Mouse (Mus musculus) liver, embryonic 13.5 days (tissue): ENCODE results near the gene Gm49392. TPM values are rescaled to one million over a fixed set of nuclear protein-coding genes. Genes with fewer than 3 reads are reported as not detected.

Experiments used
- ATAC-seq: fragments of 200-750 bp; cut with Nextera tagmentation; 2 replicates; pipeline ENCODE4 v1.8.0; 2017; ENCODE audit warnings: low read depth, mild to moderate bottlenecking, moderate number of reproducible peaks, moderate library complexity
- DNase-seq: peaks from one replicate; pipeline ENCODE4 v3.0.0; 2022
- H3K27ac ChIP-seq: fragments of 300-500 bp; sonication (generic); 2 replicates; pipeline ENCODE4 v1.5.1; 2015; ENCODE audit warnings: moderate library complexity, mild to moderate bottlenecking, inconsistent platforms
- H3K27me3 ChIP-seq: fragments of 300-500 bp; sonication (generic); 2 replicates; pipeline ENCODE4 v1.6.1; 2015; ENCODE audit warnings: mild to moderate bottlenecking, inconsistent platforms
- H3K36me3 ChIP-seq: fragments of 300-500 bp; sonication (generic); 2 replicates; pipeline ENCODE4 v1.6.1; 2015; ENCODE audit warnings: mild to moderate bottlenecking, inconsistent platforms
- H3K4me1 ChIP-seq: fragments of 300-500 bp; sonication (generic); replicated peaks from 2 replicates; pipeline ENCODE4 v1.6.1; 2015; ENCODE audit warnings: inconsistent platforms
- H3K4me2 ChIP-seq: fragments of 300-500 bp; sonication (generic); 2 replicates; pipeline ENCODE4 v1.6.1; 2015; ENCODE audit warnings: inconsistent platforms, mild to moderate bottlenecking, moderate library complexity
- H3K4me3 ChIP-seq: fragments of 300-500 bp; sonication (generic); replicated peaks from 2 replicates; pipeline ENCODE4 v1.5.1; 2015; ENCODE audit warnings: mild to moderate bottlenecking, inconsistent platforms
- H3K9ac ChIP-seq: fragments of 300-500 bp; sonication (generic); 2 replicates; pipeline ENCODE4 v1.6.1; 2015; ENCODE audit warnings: mild to moderate bottlenecking, inconsistent platforms
- H3K9me3 ChIP-seq: fragments of 300-500 bp; sonication (generic); replicated peaks from 2 replicates; pipeline ENCODE4 v1.6.1; 2016; ENCODE audit warnings: inconsistent platforms
- WGBS: fragments of 180-500 bp; shearing (Covaris S2); methylation state at CpG from one replicate; pipeline ENCODE4 v1.1.7; 2015; ENCODE audit not compliant: insufficient replicate concordance; 5-methylcytosine and 5-hydroxymethylcytosine counted together
- polyA plus RNA-seq: library from polyadenylated mRNA; unstranded; fragments of >200 nt; fragmentation: Nextera tagmentation; extraction: Ambion mirVana; gene quantifications from 2 replicates; pipeline ENCODE4 v1.2.1, GENCODE M21; 2015

Gm49392 gene
- polyA plus RNA-seq, 1 experiment from 2014 or later, result 0.16 TPM

DNA sequence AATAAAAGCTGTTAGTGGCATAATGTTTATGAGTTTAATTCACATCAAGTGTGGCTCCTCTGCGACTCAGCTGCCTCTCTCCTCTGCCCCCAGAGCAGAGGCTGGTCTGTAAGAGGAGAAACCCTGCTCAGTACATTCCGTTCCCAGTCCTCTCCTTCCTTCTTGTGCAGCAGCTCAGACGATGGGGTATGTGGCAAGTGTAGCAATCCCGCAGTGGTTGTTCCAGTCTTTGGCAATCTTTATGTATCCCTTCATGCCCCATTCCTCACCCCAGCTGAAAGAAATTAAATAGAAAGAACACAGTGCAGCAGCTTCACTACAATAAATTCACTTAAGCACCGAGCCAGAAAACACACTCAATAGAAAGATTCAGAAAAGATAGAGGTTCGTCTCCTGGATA is 54.0 kb downstream of the Gm49392 start:
- no peak for ATAC-seq

DNA sequence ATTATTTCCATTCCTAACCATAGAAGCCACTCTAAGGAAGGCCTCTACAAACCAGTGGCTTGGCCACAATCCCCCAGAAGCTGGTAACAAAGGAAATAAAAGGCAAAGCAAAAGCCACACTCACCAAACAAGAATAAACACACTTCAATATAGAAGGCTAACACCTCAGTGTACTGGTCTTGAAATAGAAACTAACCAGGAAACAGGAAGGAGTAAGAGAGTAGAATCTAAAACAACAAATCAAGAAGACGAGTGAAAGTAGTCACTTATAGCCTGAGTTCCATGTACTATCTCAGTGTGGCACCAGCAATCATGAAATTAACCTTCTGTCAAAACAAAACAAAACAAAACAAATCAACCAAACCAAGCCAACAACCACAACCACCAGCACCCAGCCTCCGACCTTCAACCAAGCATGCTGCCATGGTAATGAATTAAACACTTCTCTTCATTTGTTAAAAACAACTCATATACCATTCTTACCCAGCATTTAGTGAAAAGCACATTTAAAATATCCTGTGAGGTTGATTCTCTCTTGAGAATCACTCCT is 57.3 kb downstream of the Gm49392 start:
- H3K4me2 ChIP-seq, result no peak overlapping the region
- DNase-seq (no peak), ATAC-seq (no peak)
- H3K4me1 ChIP-seq, result no peaks in the 10 kb centered on the region
- H3K27ac ChIP-seq, result no peak overlapping the region
- WGBS, result 44% methylated on average over 2 of the region's 2 CpGs
- H3K27me3 ChIP-seq, result no peaks in the 10 kb centered on the region
- no peaks in the 10 kb centered on the region for H3K36me3 ChIP-seq
- no peak overlapping the region for H3K9ac ChIP-seq
- H3K4me3 ChIP-seq, result no peak overlapping the region
- no peaks in the 10 kb centered on the region for H3K9me3 ChIP-seq

More for the DNA sequence above, 54.0 kb downstream of the Gm49392 start:
- Histone ChIP-seq H3K9ac (no peak overlapping the region), H3K27ac (no peak overlapping the region), H3K4me1 (no peaks in the 10 kb centered on the region), H3K36me3 (no peaks in the 10 kb centered on the region), H3K9me3 (no peaks in the 10 kb centered on the region), H3K4me3 (no peak overlapping the region), H3K4me2 (no peak overlapping the region), H3K27me3 (no peaks in the 10 kb centered on the region)
- DNase-seq, result no peak
- 62% methylated on average over 6 of the region's 6 CpGs for WGBS

DNA sequence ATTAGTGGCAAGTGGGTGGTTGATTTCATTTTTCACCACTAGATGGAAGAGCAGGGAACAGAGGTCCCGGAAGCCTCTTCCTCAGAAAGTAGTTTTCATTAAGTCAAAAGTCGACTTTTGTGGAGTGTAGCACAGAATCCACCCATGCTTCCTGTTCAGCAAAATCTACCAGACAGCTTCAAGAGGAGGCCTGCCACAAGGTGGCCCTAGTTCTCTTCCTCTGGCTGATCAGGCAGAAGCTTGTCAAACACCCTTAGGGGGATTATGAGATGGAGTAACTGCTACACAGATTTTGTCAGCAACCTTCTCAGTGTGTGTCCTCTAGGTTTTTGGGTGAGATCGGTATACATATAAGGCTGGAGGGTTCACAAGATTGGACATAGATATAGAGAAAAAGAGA is 70.6 kb downstream of the Gm49392 start:
- no peak for DNase-seq

DNA sequence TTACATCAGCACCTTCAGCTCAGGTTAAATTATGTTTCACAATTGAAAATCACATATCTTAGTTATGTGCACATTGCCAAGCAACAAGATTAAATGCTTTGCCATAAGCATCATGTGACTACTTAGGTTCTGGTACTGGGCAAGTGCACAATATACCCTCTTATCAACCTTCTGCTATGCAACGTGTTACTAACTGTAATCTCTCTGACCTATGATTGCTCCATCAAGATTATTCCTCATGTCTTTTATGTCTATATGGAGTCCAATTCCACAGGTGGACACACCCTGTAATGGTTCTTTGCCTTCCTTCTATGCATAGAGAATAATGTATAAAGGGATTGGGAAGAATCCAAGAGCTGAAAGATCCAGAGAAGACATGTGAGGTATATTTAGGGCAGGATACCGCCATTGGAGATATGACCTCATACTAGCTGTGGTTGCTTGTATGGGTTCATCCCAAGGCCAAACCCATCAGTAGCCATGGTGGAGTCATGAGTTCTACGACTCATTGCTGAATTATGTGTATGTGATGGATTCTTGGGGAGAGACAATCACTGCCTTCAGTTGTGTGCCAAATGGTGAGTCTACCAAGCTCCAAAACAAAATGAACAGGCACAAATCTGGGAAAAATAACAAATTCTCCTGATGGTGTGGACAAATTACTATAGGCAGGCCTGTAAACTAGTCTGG is 76.1 kb downstream of the Gm49392 start:
- H3K4me2 ChIP-seq, result no peak overlapping the region
- no peak for DNase-seq
- ATAC-seq, result no peak
- H3K4me1 ChIP-seq, result no peaks in the 10 kb centered on the region
- H3K27ac ChIP-seq, result no peak overlapping the region
- no peaks in the 10 kb centered on the region for H3K27me3 ChIP-seq
- WGBS, result 47% methylated on average over 3 of the region's 3 CpGs
- H3K9me3 ChIP-seq, result no peaks in the 10 kb centered on the region
- no peak overlapping the region for H3K9ac ChIP-seq
- no peak overlapping the region for H3K4me3 ChIP-seq
- no peaks in the 10 kb centered on the region for H3K36me3 ChIP-seq

More for the DNA sequence above, 70.6 kb downstream of the Gm49392 start:
- Histone ChIP-seq H3K4me3 (no peak overlapping the region), H3K27ac (no peak overlapping the region), H3K9me3 (no peaks in the 10 kb centered on the region), H3K4me2 (no peak overlapping the region), H3K27me3 (no peaks in the 10 kb centered on the region), H3K36me3 (no peaks in the 10 kb centered on the region), H3K4me1 (no peaks in the 10 kb centered on the region), H3K9ac (no peak overlapping the region)
- WGBS, result 34% methylated on average over 3 of the region's 3 CpGs
- no peak for ATAC-seq

DNA sequence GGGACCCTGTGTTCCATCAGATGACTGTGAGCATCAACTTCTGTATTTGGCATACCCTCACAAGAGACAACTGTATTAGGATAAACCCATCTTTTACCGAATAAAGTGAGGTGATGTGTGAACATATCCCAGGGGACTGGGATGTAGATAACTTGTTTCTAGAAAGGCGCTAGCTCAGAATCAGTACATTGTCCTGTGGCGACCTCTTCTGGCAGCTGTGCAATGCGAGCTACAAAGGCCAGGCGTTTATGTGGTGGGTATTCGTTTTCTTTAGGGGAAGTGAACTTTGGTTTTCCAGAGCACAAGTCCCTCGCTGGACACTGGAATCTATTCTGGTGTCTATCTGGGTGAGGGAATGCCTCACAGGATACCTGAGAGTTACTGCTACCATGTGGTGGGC is 77.2 kb downstream of the Gm49392 start:
- DNase-seq (no peak), ATAC-seq (no peak)
- Histone ChIP-seq H3K9ac (no peak overlapping the region), H3K36me3 (no peaks in the 10 kb centered on the region), H3K9me3 (no peaks in the 10 kb centered on the region), H3K4me1 (no peaks in the 10 kb centered on the region), H3K4me2 (no peak overlapping the region), H3K27me3 (no peaks in the 10 kb centered on the region), H3K27ac (no peak overlapping the region), H3K4me3 (no peak overlapping the region)
- 6% methylated on average over 7 of the region's 7 CpGs for WGBS

DNA sequence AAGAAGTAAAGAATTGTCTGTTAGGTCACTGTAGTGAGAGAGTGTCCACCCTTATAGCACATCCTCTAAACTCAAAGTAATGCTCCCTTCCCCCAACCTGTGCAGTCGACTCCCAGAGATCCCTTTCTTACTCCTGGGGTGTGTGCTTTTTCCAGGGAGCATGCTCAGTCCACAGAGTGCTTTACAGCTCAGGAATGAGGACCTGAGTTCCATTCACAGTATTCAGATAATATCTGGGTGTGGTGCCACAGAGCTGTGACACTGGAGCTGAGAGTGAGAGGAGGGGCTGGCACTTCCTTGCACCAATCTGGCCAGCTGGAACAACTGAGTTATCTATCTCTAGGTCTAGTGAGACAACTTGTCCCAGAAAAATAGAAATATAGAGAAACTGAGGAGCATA is 83.0 kb downstream of the Gm49392 start:
- DNase-seq, result no peak
- 40% methylated on average over 1 of the region's 1 CpGs for WGBS
- ATAC-seq, result no peak

DNA sequence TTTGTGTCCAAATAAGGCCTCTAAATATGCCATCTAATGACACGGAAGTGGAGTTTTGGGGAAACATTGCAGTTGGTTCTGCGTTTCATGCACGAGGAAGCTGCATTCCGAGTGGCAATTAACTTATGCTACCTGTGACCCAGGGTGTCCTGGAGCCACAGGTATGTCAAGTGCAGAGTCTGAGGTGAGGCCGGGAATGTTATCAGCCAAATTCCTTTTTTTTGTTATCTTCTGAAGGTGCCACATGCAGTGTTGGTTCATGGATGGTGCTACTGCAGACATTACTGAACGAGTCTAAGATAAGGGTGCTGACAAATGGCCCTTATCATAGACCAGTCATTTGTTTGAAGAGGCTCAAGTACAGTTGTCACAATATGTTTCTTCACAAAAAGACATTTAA is 83.9 kb downstream of the Gm49392 start:
- Histone ChIP-seq H3K27me3 (no peaks in the 10 kb centered on the region), H3K4me1 (no peaks in the 10 kb centered on the region), H3K9ac (no peak overlapping the region), H3K36me3 (no peaks in the 10 kb centered on the region), H3K4me3 (no peak overlapping the region), H3K9me3 (no peaks in the 10 kb centered on the region), H3K27ac (no peak overlapping the region), H3K4me2 (no peak overlapping the region)
- DNase-seq (no peak), ATAC-seq (no peak)
- 50% methylated on average over 6 of the region's 6 CpGs for WGBS

More for the DNA sequence above, 83.0 kb downstream of the Gm49392 start:
- Histone ChIP-seq H3K9me3 (no peaks in the 10 kb centered on the region), H3K4me3 (no peak overlapping the region), H3K4me2 (no peak overlapping the region), H3K27ac (no peak overlapping the region), H3K9ac (no peak overlapping the region), H3K36me3 (no peaks in the 10 kb centered on the region), H3K4me1 (no peaks in the 10 kb centered on the region), H3K27me3 (no peaks in the 10 kb centered on the region)

DNA sequence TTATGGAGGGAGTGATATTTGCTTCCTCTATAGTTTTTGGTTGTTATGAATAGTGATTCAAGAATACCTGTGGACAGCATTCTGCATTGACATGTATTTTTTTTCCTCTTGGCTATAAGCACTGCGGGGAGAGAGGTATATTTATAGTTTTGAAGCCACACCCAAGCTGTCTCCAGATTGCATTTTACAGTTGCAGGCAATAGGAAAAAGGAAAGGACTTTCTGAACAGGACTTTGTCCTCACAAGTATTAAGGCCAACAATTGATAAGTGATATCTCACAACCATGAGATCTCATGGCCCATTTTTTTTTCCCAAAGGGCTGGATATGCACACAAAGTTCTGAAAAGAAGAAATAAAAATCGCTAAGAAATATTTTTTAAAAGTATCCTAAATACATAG is 87.0 kb downstream of the Gm49392 start:
- Histone ChIP-seq H3K27me3 (no peaks in the 10 kb centered on the region), H3K4me3 (no peak overlapping the region), H3K27ac (no peak overlapping the region), H3K9ac (no peak overlapping the region), H3K9me3 (no peaks in the 10 kb centered on the region), H3K36me3 (no peaks in the 10 kb centered on the region), H3K4me2 (no peak overlapping the region), H3K4me1 (no peaks in the 10 kb centered on the region)
- WGBS, result 44% methylated on average over 2 of the region's 2 CpGs
- DNase-seq, result no peak
- no peak for ATAC-seq

DNA sequence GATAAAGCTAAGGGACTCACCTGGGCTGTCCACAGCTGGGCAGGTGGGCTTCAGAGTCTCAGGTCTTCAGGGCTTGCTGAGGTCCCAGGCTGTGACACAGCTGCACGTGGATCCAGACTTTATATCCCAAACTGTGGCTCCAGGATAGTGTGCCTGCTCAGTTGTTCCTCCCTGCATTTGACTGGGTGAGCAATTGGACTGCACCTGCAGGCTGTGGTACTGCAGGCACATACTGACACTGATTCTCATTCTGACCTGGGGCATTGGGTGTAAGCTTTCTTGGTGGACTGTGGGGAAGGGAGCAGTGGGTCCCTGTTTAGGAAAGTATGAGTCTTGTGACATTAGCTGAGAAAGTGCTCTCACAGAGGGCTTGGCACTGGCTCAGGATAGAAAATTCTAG is 93.9 kb downstream of the Gm49392 start, which contains the start of gene Ctsll3:
Gene Ctsll3, minus strand, starts transcription at position 101 of the 400 bp plus-strand sequence.
- H3K4me1 ChIP-seq, result no peaks in the 10 kb centered on the region
- H3K9me3 ChIP-seq, result no peaks in the 10 kb centered on the region
- no peak for DNase-seq
- 32% methylated on average over 1 of the region's 1 CpGs for WGBS
- H3K36me3 ChIP-seq, result no peaks in the 10 kb centered on the region
- no peak within 1 kb of the TSS for H3K4me3 ChIP-seq
- H3K4me2 ChIP-seq, result no peak within 1 kb of the TSS
- H3K9ac ChIP-seq, result no peak within 1 kb of the TSS
- H3K27me3 ChIP-seq, result no peaks in the 10 kb centered on the region
- ATAC-seq, result no peak
- no peak within 1 kb of the TSS for H3K27ac ChIP-seq

Other genes starting within 250 kb of the Gm49392 start
- gene BC051665, start 110.5 kb downstream of the Gm49392 start, polyA plus RNA-seq, result not detected in 2 replicates
- gene Ctsll3, start 94.0 kb downstream of the Gm49392 start, polyA plus RNA-seq, result not detected in 2 replicates
- gene 4930486L24Rik, start 32.4 kb downstream of the Gm49392 start, polyA plus RNA-seq, result 0.12 TPM in 1 of 2 replicates, not detected in the other
- 5.6 and 8.4 TPM in 2 replicates for gene Ctla2b, start 553 bp upstream of the Gm49392 start, polyA plus RNA-seq
- not detected in 2 replicates for gene Tpbpb, start 8.0 kb upstream of the Gm49392 start, polyA plus RNA-seq
- not detected in 2 replicates for gene Gm49393, start 38.7 kb upstream of the Gm49392 start, polyA plus RNA-seq
- gene Gm49391, start 39.7 kb upstream of the Gm49392 start, polyA plus RNA-seq, result 2.2 and 3.9 TPM in 2 replicates
- 32.7 and 35.5 TPM in 2 replicates for gene Ctla2a, start 39.7 kb upstream of the Gm49392 start, polyA plus RNA-seq
- gene Tpbpa, start 45.1 kb upstream of the Gm49392 start, polyA plus RNA-seq, result not detected in 2 replicates
- not detected in 2 replicates for gene Ctsj, start 109.1 kb upstream of the Gm49392 start, polyA plus RNA-seq
- gene Ctsq, start 143.7 kb upstream of the Gm49392 start, polyA plus RNA-seq, result not detected in 2 replicates